Mouse (Mus musculus): Measurements from ENCODE around the gene Ifi202b.
"Not testable (repeated sequence)": the region's sequence is repeated elsewhere in the genome, so short reads cannot be mapped to it uniquely, and the experiment has no call there.

DNA sequence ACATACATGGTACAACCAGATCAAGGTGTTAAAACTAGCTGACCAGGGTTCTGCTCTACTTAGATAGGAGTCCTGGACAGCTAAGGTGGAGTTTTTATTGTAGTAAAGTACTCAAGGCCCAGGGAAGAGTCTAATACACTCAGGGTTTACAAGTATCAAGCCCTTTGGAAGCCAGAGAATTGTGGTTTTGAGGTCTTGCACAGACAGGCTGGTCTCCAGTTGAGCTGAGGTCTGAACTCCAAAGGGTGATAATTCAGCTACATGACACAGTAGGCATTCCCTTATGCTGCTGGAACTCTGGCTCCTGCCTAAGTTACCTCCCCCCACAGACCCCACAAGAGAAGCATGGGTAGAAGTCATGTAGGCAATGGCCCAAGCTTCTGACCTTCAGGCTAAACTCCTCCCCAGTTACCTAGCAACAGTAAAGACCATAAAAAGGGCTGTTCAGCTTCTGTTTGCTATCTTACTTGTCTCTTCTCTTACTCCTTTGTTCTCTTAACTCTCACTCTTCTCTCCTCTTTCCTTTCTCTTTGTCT lies 69.2 kb downstream of the Ifi202b start:
- not testable (repeated sequence) for TF ChIP-seq CTCF (conservative IDR thresholded peaks at IDR 0.05; ENCODE audit: low read length); NANOG (IDR thresholded peaks at IDR 0.05; ENCODE audit: borderline replicate concordance, low read length); POU5F1 (IDR thresholded peaks at IDR 0.05; ENCODE audit: borderline replicate concordance, low read length)

Data from E14TG2a.4 (cell line).